Mouse (Mus musculus) c-Kit-negative CD71-positive TER-119-positive erythroid progenitor cells, embryonic 14.5 days (primary cell): ENCODE results near the gene Abca14.

Experiments
- DNase-seq: peaks from one replicate; pipeline ENCODE4 v3.0.0-alpha.2; 2013; ENCODE audit warnings: low read depth, low spot score

Gene Abca14

DNA sequence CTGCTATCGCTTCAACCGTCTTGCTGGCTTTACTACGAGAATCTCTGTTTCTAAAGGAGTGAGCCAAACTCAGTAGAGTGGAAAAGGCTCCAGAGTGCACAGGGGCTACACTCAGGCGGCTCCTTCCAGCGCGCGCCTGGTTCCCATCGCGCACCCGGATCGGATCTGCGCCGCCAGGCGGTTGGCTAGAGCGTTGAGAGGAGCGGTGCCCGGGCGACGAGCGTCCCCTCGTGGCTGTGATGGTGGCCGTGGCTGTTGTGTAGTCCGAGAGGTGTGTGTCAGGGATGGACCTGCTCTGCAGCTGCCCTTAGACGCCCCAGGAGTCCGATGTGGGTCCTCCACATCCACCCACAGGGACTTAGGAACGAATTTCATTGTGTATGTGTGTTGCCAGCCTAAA, at the start of gene Abca14:
Abca14 (plus strand) TSS at position 173 of the 400 bp plus-strand sequence.
- DNase-seq: no peak

DNA sequence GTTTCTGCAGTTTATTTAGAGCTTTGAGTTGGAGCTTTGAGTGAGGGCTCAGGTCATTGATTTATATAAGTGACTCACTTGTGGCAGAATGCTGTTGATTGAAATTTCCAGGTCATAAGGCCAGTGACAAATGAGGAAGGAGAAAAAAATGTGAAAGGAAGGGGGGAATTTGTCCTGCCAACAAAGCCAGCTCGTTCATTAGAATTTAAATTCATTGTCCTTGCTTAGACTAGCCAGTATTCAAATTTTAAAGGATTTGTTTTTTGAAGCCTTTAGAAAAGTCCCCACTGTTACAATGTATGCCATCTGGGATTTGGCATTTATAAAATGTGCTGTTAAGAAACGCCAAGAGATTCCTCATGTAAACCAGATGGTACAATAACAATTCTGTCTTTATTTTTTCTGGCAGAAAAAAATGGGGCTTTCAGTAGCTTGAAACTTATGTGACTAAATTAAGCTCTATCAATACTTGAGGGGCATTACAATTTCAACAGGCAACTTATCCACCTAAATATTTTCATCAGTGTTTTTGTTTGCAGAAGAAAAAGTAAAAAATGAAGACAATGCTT, 46.8 kb upstream of the Abca14 start:
- DNase-seq: no peak

DNA sequence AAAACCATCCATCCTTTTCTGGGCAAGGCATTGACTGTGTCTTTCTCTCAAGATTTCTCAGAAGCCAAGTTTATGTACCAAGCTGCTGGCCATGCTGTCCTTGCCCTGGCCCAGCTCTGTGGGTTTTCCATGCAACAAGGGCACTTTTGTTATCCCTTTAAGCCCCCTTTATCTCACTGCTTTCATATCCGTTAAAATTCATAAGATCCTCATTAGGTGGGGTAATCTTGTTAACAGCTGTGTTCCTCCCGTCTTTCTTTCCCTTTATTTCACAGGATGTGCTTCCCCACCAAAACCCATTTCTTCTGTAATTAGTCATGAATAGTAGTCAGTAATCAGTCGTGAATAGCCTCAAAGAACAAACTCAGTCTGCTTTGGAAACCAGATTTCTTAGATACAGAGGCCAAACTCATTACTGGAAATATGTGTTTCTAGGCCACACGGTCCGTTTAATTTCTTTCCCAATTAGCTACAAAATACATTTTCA, 46.1 kb upstream of the Abca14 start:
- no peak for DNase-seq

GRCm38 (mm10) chr7:120158121-120158613, 45.6 kb upstream of the Abca14 start:
- no peak for DNase-seq

DNA sequence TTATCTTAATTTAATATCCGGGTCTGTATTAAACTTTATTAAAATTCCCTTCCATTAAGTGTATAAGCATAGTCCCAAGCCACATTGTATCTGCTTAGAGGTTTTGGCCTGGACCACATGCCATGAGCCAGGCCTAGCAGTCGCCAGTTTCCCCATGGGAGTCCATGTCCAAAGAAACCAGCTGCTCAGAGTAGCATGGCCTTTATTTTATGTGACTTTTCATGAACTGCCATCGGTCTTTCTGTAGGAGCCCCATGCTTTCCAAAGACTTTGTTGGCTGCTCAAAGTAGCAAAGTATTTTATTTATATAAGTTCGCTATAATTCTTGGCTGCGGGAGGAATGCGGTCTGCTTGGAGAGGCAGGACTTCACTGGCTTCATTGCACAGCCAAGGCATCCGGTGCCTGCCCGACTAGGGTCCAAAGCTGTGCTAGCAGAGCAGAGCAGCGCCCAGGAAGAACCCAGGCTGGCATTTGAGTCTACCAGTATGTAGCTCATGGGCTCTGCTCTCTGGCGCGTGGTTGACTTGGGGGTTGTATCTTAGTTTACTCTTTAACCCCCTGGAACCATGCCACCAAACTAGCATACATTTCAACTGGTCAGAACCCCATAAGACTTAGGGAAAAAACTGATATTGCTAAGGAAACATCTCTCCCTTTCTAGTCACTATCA, 40.0 kb upstream of the Abca14 start:
- no peak for DNase-seq

DNA sequence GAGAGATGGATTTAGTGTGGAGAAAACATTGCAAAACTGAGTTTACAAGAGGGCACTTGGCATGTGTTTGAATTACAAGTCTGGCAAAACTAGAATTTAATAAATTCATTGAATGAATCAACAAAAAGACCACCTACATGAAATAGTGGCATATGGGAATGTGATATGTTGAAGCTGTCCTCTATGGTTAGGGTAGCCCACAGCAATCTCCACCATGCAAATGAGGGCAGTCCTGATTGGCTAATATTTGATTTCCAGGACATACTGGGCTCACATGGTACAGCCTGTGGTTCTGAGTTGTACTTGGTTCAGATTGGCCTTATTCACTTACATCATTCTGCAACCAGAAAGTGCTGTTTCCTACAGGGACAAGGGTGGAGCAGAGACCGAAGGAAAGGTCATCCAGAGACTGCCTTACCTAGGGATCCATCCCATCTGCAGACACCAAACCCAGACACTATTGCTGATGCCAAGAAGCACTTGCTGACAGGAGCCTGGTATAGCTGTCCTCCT, 31.5 kb upstream of the Abca14 start:
- no peak for DNase-seq

- no peak for DNase-seq
These were observed 30.0 kb upstream of the Abca14 start, which contains the start of gene Anks4b for GRCm38 (mm10) chr7:120173603-120174244. Anks4b (plus strand) TSS chr7:120173858.

DNA sequence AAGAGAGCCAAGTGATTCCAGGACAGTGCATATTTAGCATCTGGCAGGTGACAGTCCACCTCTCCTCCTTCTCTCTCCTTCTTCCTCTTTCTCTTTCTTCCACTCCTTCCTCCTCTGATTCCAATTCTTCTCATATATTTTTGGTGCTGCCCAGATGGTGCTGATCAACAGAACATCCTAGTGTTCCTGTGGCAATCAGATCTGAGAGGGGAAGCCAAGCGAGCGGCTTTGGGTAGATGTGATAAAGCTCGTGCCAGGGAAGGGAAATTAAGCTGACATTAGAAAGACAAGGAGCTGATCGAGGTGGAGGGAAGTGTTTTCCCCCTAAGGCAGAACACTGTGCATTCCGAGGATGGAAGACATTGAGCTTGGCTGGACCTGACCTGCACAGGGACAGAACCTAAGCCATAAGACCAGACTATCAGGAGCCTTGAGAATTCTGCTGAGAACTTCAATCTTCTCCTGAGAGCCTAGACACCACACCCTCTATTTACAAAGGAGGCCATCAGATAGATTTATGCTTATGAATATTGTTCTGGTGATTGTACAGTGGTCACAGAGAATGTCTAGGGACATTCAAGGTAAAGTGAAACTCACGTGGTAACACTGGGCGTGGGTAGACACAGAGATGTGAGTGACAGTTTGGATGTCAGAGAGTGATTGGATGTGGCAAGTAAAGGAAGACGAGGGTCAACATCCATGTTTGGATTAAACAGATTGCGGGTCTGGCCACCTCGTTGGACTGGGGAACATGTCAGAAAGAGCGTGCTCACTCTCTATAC, 28.8 kb upstream of the Abca14 start:
- DNase-seq: no peak

DNA sequence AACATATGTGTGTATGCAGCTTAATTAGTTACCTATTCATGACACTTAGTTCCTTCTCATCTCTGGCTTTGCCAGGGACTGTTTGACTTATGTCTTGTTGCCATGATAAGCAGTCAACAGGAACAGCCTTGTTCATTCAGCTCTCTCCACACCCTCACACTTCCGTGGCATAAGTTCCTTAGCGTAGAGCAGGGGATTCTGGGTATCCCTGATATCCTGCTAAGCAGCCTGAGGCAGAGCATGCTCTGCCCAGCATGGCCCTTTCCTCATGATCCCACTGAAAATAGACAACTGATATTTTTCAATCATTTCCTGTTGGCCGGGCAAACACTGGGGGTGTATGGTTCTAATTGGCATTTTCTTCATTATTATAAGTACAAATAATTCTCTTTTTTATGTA, 26.1 kb upstream of the Abca14 start:
- no peak for DNase-seq

GRCm38 (mm10) chr7:120178935-120179334, 24.8 kb upstream of the Abca14 start:
- no peak for DNase-seq

DNA sequence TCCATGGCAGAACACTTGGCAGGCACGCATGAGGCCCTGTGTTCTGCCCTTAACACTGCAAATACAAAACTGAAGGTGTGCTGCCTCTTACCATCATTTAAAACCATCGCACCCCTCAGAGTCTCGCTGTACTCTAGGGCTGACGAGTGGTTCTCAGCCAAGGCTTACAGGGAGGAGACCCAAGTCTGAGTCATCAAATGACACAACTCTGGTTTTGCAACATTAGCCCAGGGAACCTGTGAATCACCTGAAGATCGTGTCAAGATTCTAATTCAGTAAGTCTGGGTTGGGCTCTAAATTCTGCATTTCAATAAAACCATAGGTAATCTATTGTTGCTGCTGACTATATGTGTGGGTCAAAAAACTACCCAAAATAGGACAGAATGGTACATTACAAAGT, 23.2 kb upstream of the Abca14 start:
- no peak for DNase-seq

DNA sequence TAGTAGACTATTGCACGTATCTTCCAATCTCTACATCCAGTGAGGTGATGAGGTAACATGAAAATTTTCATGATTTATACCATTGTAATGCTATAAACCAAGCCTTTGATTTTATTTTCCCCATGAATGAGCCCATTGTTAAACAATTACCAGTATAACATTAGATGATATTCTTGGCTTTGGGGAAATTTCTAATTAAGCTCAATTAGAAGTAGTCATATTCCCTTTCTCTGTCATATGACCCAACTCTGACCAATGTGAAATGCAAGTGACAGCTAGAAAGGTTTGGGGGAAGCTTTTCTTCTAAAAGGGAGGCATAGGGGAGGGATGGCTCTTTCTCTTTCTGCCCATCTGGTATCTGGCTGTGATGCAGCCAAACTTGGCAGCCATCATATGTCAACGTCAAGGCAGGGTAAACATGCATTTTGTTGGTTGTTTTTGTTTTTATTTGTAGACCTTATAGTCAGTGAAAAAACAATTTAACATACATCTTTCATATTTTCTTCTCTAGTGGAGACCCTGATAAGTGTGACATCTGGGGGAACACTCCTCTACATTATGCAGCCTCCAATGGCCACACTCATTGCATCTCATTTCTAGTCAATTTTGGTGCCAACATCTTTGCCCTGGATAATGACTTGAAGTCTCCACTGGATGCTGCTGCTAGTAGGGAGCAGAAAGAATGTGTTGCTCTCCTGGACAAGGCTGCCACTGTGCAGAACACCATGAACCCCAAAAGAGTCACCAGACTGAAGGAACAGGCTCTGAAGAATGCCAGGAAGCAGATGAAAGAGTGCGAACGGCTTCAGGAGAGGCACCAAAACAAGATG, 22.1 kb upstream of the Abca14 start:
- no peak for DNase-seq

- no peak for DNase-seq
These were observed 20.9 kb upstream of the Abca14 start for GRCm38 (mm10) chr7:120182891-120183290.

DNA sequence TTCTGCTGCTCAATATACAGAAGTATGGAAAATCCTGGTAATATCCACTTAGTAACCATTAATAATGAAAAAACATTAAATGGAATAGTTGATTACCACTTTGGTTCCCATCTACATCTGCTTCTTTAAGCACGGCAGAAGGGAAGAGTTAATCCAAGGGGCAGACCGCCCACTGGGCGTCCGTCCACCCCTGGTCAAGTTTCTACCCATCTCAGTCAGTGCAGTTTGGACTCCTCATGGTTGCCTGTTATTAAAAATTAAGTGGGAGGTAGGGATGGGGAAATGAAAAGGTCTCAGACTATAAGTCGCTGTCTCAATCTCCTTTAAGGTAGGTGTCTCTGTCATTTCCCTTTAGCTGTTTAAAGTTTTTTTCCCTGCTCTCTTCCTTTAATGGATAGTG, 14.8 kb upstream of the Abca14 start:
- no peak for DNase-seq

GRCm38 (mm10) chr7:120189369-120190149, 14.2 kb upstream of the Abca14 start:
- DNase-seq: no peak

DNA sequence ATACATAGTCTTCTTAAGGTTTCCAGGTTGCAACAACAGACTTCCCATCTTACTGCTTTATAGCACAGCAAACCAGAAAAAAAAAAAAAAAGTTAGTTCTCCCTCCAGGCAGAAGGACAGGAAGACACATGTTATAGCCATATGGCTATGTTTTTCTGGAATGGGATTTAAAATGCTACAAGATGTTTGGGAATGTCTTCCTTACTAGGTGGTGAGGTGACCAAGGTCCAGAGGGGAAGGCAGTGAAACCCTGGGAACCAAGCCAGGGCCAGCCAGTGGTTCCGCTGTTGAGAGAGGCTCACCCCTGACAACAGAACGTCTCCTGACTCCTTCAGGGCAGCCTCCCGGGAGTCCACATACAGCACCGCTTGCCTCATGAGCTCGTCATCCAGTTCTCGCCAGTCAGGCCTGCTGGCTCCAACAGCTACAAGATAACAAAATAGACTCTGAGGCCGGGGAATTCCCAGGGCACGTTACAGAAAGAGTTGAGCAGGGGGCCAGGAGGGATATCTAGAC, 13.6 kb upstream of the Abca14 start:
- DNase-seq: no peak

DNA sequence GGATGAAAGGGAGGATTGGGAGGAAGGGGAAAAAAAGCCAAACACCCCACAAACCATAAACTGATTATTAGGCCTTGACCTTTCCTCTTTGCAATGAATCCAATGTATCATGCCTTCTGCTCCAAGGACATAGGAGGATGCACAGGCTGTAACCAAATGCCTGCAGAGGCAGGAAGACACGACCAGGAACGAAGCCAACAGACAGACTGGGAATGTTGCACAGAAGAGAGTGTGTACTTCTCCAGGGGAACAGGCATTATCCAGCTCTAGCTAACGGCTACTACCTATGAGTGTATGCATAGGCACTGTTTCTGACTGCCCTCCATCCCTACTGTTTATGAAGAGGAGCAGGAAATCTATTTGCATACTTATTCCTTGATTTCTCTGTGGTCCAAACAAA, 11.6 kb upstream of the Abca14 start:
- no peak for DNase-seq

- no peak for DNase-seq
These were observed 10.9 kb upstream of the Abca14 start for GRCm38 (mm10) chr7:120192816-120193215.

DNA sequence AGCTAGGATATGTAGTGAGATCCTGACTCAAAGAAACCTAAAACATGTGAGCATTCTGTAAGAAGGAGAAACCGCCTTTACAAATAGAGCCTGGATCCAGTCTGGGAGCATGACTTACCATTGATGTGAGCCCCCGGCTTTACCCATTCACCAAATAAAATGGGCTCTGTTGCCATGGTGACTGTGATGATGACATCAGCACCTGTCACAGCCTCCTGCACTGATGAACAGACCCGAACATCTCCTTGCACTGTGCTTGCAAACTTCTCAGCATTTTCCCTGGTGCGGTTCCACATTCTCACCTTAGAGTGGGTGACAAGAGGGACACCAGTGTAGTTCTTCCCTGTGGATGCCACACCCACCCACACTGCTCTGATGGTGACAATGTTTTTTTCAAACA, 8.6 kb upstream of the Abca14 start:
- no peak for DNase-seq

GRCm38 (mm10) chr7:120201231-120201744, 2.5 kb upstream of the Abca14 start:
- no peak for DNase-seq
